In genomic region chr2:167543121-167544003, GRCm38 (mm10) we compare ENCODE assay signal across 8 mouse cellular contexts. TPM values are rescaled to one million over a fixed set of nuclear protein-coding genes. Genes with fewer than 3 reads are reported as not detected.
DNase-seq lines count a peak whose midpoint lies in the region; ATAC-seq and TF ChIP-seq lines count a peak whose summit lies in the region.

No protein-coding gene starts in this region.

- no peak overlapping the region for H3K4me3 ChIP-seq in embryonic fibroblast, embryonic 13.5 days (ENCODE audit: insufficient read depth, low read length)
- H3K4me3 ChIP-seq in limb, embryonic 10.5 days, result peak overlapping the region; percentile 83
- H3K4me3 ChIP-seq in midbrain, embryonic 16.5 days (ENCODE audit: low read depth, low read length), result no peak overlapping the region

- H3K9ac ChIP-seq in midbrain, embryonic 16.5 days (ENCODE audit: low read depth, low read length), result no peak overlapping the region

- intact Hi-C loops in heart, postnatal 36 days (cut with DNase I), result no loop called here

- DNase-seq in adrenal gland, postnatal 25 days, result peak; percentile 47
- DNase-seq in heart, postnatal 36 days, result peak; percentile 45 to 67
- DNase-seq in limb, embryonic 10.5 days (ENCODE audit: low spot score), result peak; percentile 78
- DNase-seq in right cerebral cortex, postnatal 4 days, result no peak
- DNase-seq in frontal cortex, postnatal 14 days (ENCODE audit: low spot score in 2 of 2), result no peak
- no peak for DNase-seq in ovary, postnatal 14 days (ENCODE audit: low spot score)

- H3K36me3 ChIP-seq in limb, embryonic 10.5 days, result peaks cover 57% of the 10 kb centered on the region
- H3K36me3 ChIP-seq in midbrain, embryonic 16.5 days (ENCODE audit: control insufficient read depth, insufficient read depth, low read length), result no peaks in the 10 kb centered on the region

- no peak overlapping the region for H3K4me2 ChIP-seq in midbrain, embryonic 16.5 days (ENCODE audit: low read length)

- ATAC-seq in midbrain, embryonic 16.5 days, result no peak

- TF ChIP-seq CTCF in embryonic fibroblast, embryonic 13.5 days (IDR thresholded peaks at IDR 0.05; ENCODE audit: borderline replicate concordance, insufficient read depth, low read length), result no peak

- H3K4me1 ChIP-seq in embryonic fibroblast, embryonic 13.5 days (ENCODE audit: control insufficient read depth, insufficient read depth, low read length), result peaks cover 10% of the 10 kb centered on the region
- H3K4me1 ChIP-seq in limb, embryonic 10.5 days, result peaks cover 88% of the 10 kb centered on the region
- H3K4me1 ChIP-seq in midbrain, embryonic 16.5 days (ENCODE audit: control insufficient read depth, insufficient read depth, low read length), result peaks cover 4% of the 10 kb centered on the region

- H3K9me3 ChIP-seq in limb, embryonic 10.5 days (replicated peaks), result no peaks in the 10 kb centered on the region
- H3K9me3 ChIP-seq in midbrain, embryonic 16.5 days (replicated peaks; ENCODE audit: control insufficient read depth, low read length, poor library complexity, severe bottlenecking), result no peaks in the 10 kb centered on the region

- WGBS in limb, embryonic 10.5 days, result 3% methylated on average over 16 of the region's 16 CpGs
- 39% methylated on average over 16 of the region's 16 CpGs for WGBS in midbrain, embryonic 16.5 days

- peak overlapping the region; percentile 97 for H3K27ac ChIP-seq in embryonic fibroblast, embryonic 13.5 days (ENCODE audit: insufficient read depth, low read length)
- H3K27ac ChIP-seq in limb, embryonic 10.5 days, result peak overlapping the region; percentile 90
- H3K27ac ChIP-seq in midbrain, embryonic 16.5 days (ENCODE audit: low read length), result peak overlapping the region; percentile 34; the same call in 1 of the 2 replicates

- peak; percentile 31 for TF ChIP-seq POLR2A in embryonic fibroblast, embryonic 13.5 days (IDR thresholded peaks at IDR 0.05; ENCODE audit: low read depth, low read length)

- no peaks in the 10 kb centered on the region for H3K27me3 ChIP-seq in limb, embryonic 10.5 days (ENCODE audit: low read depth, poor library complexity, severe bottlenecking)
- peaks cover 15% of the 10 kb centered on the region for H3K27me3 ChIP-seq in midbrain, embryonic 16.5 days (ENCODE audit: control insufficient read depth, insufficient read depth, low read depth, low read length)

RNA-seq across cellular contexts. Expression of gene Snai1, which starts 5.4 kb away (rescaled TPM):
- total RNA-seq in adrenal gland, postnatal 25 days (2021), result 12.8 and 13.0 TPM in 2 replicates
- 73.0 and 82.3 TPM in 2 replicates for polyA plus RNA-seq in embryonic fibroblast, embryonic 13.5 days (2011; ENCODE audit: insufficient read length, low read depth, missing spikeins)
- 1 to 10 TPM; 1.5 to 2.0 TPM for total RNA-seq in heart, postnatal 36 days (2021)
- 94.9 and 118 TPM in 2 replicates for polyA plus RNA-seq in limb, embryonic 10.5 days (2016; fragmentation: Nextera tagmentation; extraction: Ambion mirVana)
- polyA plus RNA-seq in midbrain, embryonic 16.5 days (2015; fragmentation: Nextera tagmentation; extraction: Ambion mirVana), result 3.9 and 4.7 TPM in 2 replicates

RNA-seq across cellular contexts. Expression of gene Spata2, which starts 50.7 kb away (rescaled TPM):
- total RNA-seq in adrenal gland, postnatal 25 days (2021), result 35.1 and 36.5 TPM in 2 replicates
- 14.7 and 17.5 TPM in 2 replicates for polyA plus RNA-seq in embryonic fibroblast, embryonic 13.5 days (2011; ENCODE audit: insufficient read length, low read depth, missing spikeins)
- 10 to 100 TPM; 13.6 to 14.6 TPM for total RNA-seq in heart, postnatal 36 days (2021)
- polyA plus RNA-seq in limb, embryonic 10.5 days (2016; fragmentation: Nextera tagmentation; extraction: Ambion mirVana), result 19.5 and 21.5 TPM in 2 replicates
- 32.2 and 34.4 TPM in 2 replicates for polyA plus RNA-seq in midbrain, embryonic 16.5 days (2015; fragmentation: Nextera tagmentation; extraction: Ambion mirVana)

RNA-seq across cellular contexts. Expression of gene Rnf114, which starts 50.9 kb away (rescaled TPM):
- total RNA-seq in adrenal gland, postnatal 25 days (2021), result 68.4 and 71.6 TPM in 2 replicates
- 39.2 and 44.9 TPM in 2 replicates for polyA plus RNA-seq in embryonic fibroblast, embryonic 13.5 days (2011; ENCODE audit: insufficient read length, low read depth, missing spikeins)
- 10 to 100 TPM; 68.2 to 70.1 TPM for total RNA-seq in heart, postnatal 36 days (2021)
- polyA plus RNA-seq in limb, embryonic 10.5 days (2016; fragmentation: Nextera tagmentation; extraction: Ambion mirVana), result 130 and 131 TPM in 2 replicates
- 111 and 121 TPM in 2 replicates for polyA plus RNA-seq in midbrain, embryonic 16.5 days (2015; fragmentation: Nextera tagmentation; extraction: Ambion mirVana)

Comparison
In these comparisons a context has a peak if more than half of its experiments do, and no peak if none do; other contexts are left out.
1. DNase-seq: peak in adrenal gland, postnatal 25 days (single experiment), heart, postnatal 36 days (2 of 2) and limb, embryonic 10.5 days (single experiment); none in right cerebral cortex, postnatal 4 days (single experiment), frontal cortex, postnatal 14 days (0 of 2) and ovary, postnatal 14 days (single experiment).
2. H3K27ac ChIP-seq: peak in every context shown above with its lines; median percentile 97 in embryonic fibroblast, embryonic 13.5 days; 90 in limb, embryonic 10.5 days; 34 in midbrain, embryonic 16.5 days.
3. RNA of gene Snai1, which starts 5.4 kb away (polyA plus RNA-seq): 94.9 to 118 TPM in limb, embryonic 10.5 days and 73.0 to 82.3 TPM in embryonic fibroblast, embryonic 13.5 days; 3.9 to 4.7 TPM in midbrain, embryonic 16.5 days; every median in the first group is over 10 times any median in the second.